Mouse (Mus musculus): ENCODE measurements around the gene Trib2. TPM values are rescaled to one million over a fixed set of nuclear protein-coding genes. Genes with fewer than 3 reads are reported as not detected.

Gene Trib2
- polyA plus RNA-seq, 1 experiment: 0.54 TPM

DNA sequence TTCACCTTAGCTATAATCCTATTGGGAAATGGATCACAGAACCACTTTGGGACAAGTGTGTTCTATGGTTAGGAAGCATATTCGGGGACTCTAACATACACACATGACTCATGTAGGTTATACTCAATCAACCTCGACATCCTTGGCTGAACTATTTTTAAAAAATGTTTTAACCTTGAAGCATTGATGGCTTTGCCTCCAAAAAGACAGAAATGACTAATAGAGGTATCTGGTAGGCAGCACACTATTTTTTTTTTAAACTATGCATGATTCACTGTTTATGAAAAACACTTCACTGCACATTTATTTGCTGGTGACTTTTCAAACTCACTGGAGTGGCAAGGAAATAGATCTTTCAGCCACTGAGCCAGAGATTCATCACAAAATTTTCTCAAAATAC lies 21.5 kb upstream of the Trib2 start:
- H3K27ac ChIP-seq (ENCODE audit: insufficient read depth, low read depth, low read length): no peak overlapping the region
- H3K4me1 ChIP-seq (ENCODE audit: control insufficient read depth, insufficient read depth, low read length): no peaks in the 10 kb centered on the region
- no peak for TF ChIP-seq CTCF (IDR thresholded peaks at IDR 0.05; ENCODE audit: low read depth, low read length)
- TF ChIP-seq POLR2A (IDR thresholded peaks at IDR 0.05; ENCODE audit: borderline replicate concordance, low read depth, low read length): no peak
- no peak overlapping the region for H3K4me3 ChIP-seq (ENCODE audit: insufficient read depth, low read length)

GRCm38 (mm10) chr12:15837566-15837965 lies 20.8 kb upstream of the Trib2 start:
- H3K4me1 ChIP-seq (ENCODE audit: control insufficient read depth, insufficient read depth, low read length): no peaks in the 10 kb centered on the region
- TF ChIP-seq POLR2A (IDR thresholded peaks at IDR 0.05; ENCODE audit: borderline replicate concordance, low read depth, low read length): no peak
- no peak for TF ChIP-seq CTCF (IDR thresholded peaks at IDR 0.05; ENCODE audit: low read depth, low read length)
- no peak overlapping the region for H3K4me3 ChIP-seq (ENCODE audit: insufficient read depth, low read length)
- H3K27ac ChIP-seq (ENCODE audit: insufficient read depth, low read depth, low read length): no peak overlapping the region

DNA sequence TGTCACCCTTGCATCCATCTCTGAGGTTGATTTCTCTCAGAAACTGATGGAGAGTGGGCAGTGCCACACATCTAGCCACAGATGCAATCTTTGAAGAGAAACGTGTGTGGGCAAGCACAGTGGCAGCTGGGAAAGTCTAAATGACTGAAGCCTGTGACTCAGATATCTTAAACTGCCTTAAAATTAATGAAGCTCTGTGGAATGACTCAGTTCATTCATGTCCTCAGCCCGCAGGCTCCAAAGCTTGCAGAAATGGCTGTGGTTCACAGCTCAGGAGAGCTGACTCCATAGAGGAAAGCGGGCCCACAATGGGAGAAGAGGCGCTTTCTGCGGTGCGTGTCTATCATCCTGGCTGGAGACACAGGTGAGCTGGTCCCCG lies 15.9 kb upstream of the Trib2 start:
- Histone ChIP-seq H3K4me1 (ENCODE audit: control insufficient read depth, insufficient read depth, low read length) (no peaks in the 10 kb centered on the region), H3K27ac (ENCODE audit: insufficient read depth, low read depth, low read length) (no peak overlapping the region), H3K4me3 (ENCODE audit: insufficient read depth, low read length) (no peak overlapping the region)
- no peak for TF ChIP-seq POLR2A (IDR thresholded peaks at IDR 0.05; ENCODE audit: borderline replicate concordance, low read depth, low read length)
- no peak for TF ChIP-seq CTCF (IDR thresholded peaks at IDR 0.05; ENCODE audit: low read depth, low read length)

- Histone ChIP-seq H3K4me1 (ENCODE audit: control insufficient read depth, insufficient read depth, low read length) (no peaks in the 10 kb centered on the region), H3K4me3 (ENCODE audit: insufficient read depth, low read length) (no peak overlapping the region), H3K27ac (ENCODE audit: insufficient read depth, low read depth, low read length) (no peak overlapping the region)
- TF ChIP-seq POLR2A (IDR thresholded peaks at IDR 0.05; ENCODE audit: borderline replicate concordance, low read depth, low read length) (no peak), CTCF (IDR thresholded peaks at IDR 0.05; ENCODE audit: low read depth, low read length) (no peak)
These were observed 15.4 kb upstream of the Trib2 start for GRCm38 (mm10) chr12:15831941-15832673.

- H3K4me1 ChIP-seq (ENCODE audit: control insufficient read depth, insufficient read depth, low read length): no peaks in the 10 kb centered on the region
- TF ChIP-seq CTCF (IDR thresholded peaks at IDR 0.05; ENCODE audit: low read depth, low read length) (no peak), POLR2A (IDR thresholded peaks at IDR 0.05; ENCODE audit: borderline replicate concordance, low read depth, low read length) (no peak)
- no peak overlapping the region for H3K27ac ChIP-seq (ENCODE audit: insufficient read depth, low read depth, low read length)
- no peak overlapping the region for H3K4me3 ChIP-seq (ENCODE audit: insufficient read depth, low read length)
These were observed 14.0 kb upstream of the Trib2 start for GRCm38 (mm10) chr12:15830750-15831149.

- H3K4me3 ChIP-seq (ENCODE audit: insufficient read depth, low read length): no peak overlapping the region
- no peak for TF ChIP-seq CTCF (IDR thresholded peaks at IDR 0.05; ENCODE audit: low read depth, low read length)
- no peak for TF ChIP-seq POLR2A (IDR thresholded peaks at IDR 0.05; ENCODE audit: borderline replicate concordance, low read depth, low read length)
- H3K4me1 ChIP-seq (ENCODE audit: control insufficient read depth, insufficient read depth, low read length): no peaks in the 10 kb centered on the region
- no peak overlapping the region for H3K27ac ChIP-seq (ENCODE audit: insufficient read depth, low read depth, low read length)
These were observed 12.2 kb upstream of the Trib2 start for GRCm38 (mm10) chr12:15828815-15829398.

GRCm38 (mm10) chr12:15821019-15821418 lies 4.3 kb upstream of the Trib2 start:
- H3K27ac ChIP-seq (ENCODE audit: insufficient read depth, low read depth, low read length): no peak overlapping the region
- no peaks in the 10 kb centered on the region for H3K4me1 ChIP-seq (ENCODE audit: control insufficient read depth, insufficient read depth, low read length)
- H3K4me3 ChIP-seq (ENCODE audit: insufficient read depth, low read length): no peak overlapping the region
- no peak for TF ChIP-seq CTCF (IDR thresholded peaks at IDR 0.05; ENCODE audit: low read depth, low read length)
- no peak for TF ChIP-seq POLR2A (IDR thresholded peaks at IDR 0.05; ENCODE audit: borderline replicate concordance, low read depth, low read length)

DNA sequence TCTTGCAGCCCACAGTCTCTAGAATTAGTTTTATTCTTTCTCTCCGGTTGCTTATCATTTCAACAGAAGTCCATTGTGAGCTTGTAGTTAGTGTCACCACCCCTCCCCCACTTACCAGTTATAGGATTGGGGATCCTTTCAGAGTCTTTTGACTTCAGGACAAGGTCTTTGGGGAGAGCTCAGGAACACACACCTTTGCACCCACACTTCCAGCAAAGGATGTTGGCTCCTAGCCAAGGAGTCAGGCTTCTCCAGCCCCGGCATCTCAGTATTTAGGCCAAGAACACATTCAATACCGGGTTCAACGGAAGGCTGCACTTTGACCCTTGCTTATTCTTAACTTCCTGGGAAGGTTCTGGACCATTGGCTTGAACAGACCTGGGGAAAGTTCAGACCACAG lies 643 bp upstream of the Trib2 start:
- H3K4me1 ChIP-seq (ENCODE audit: control insufficient read depth, insufficient read depth, low read length): no peaks in the 10 kb centered on the region
- no peak for TF ChIP-seq CTCF (IDR thresholded peaks at IDR 0.05; ENCODE audit: low read depth, low read length)
- H3K4me3 ChIP-seq (ENCODE audit: insufficient read depth, low read length): no peak overlapping the region
- H3K27ac ChIP-seq (ENCODE audit: insufficient read depth, low read depth, low read length): no peak overlapping the region

- no peak overlapping the region for H3K27ac ChIP-seq (ENCODE audit: insufficient read depth, low read depth, low read length)
These were observed 492 bp downstream of the Trib2 start for GRCm38 (mm10) chr12:15816254-15816605.

DNA sequence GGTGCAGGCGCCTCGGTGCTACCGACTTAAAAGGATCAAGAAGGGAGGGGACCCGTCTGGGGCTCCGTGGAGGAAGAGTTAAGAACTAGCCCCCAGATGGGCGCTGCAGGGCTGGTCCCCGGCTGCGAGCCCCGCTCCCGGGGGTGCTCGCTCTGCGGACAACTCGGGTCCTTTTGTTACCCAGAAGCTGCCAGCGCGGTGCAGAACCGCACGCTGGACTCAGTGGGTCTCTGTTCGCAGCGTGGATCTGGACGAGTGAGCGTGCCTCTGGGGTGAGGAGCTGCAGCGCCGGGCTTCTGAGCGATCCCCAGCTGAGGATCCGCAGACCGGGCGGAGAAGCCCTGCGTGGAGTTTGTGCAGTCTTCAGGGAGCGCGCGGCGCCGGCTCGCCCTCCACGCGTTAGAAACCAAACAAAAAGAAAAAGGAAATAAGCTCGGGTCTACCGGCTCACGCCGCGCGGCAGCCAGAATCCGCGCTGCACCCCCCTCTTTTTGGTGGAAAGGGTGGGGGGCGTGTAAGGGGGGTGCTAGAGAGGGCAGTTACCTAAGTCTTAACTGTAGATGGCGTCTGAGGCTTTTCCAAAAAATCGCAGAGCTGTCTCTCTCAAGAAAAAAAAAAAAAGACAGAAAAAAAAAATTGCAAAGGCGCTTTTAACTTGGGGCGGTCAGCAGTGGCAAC lies 1.0 kb downstream of the Trib2 start:
- no peak for TF ChIP-seq POLR2A (IDR thresholded peaks at IDR 0.05; ENCODE audit: borderline replicate concordance, low read depth, low read length)
- TF ChIP-seq CTCF (IDR thresholded peaks at IDR 0.05; ENCODE audit: low read depth, low read length): no peak
- Histone ChIP-seq H3K4me1 (ENCODE audit: control insufficient read depth, insufficient read depth, low read length) (peaks cover 3% of the 10 kb centered on the region; the same call in 1 of the 2 replicates), H3K27ac (ENCODE audit: insufficient read depth, low read depth, low read length) (no peak overlapping the region), H3K4me3 (ENCODE audit: insufficient read depth, low read length) (peak overlapping the region; percentile 56)

More at GRCm38 (mm10) chr12:15816254-15816605, 492 bp downstream of the Trib2 start:
- peaks cover 3% of the 10 kb centered on the region; the same call in 1 of the 2 replicates for H3K4me1 ChIP-seq (ENCODE audit: control insufficient read depth, insufficient read depth, low read length)
- peak overlapping the region; percentile 56 for H3K4me3 ChIP-seq (ENCODE audit: insufficient read depth, low read length)
- TF ChIP-seq POLR2A (IDR thresholded peaks at IDR 0.05; ENCODE audit: borderline replicate concordance, low read depth, low read length): no peak
- no peak for TF ChIP-seq CTCF (IDR thresholded peaks at IDR 0.05; ENCODE audit: low read depth, low read length)
